Mouse (Mus musculus): ENCODE measurements at regions not wholly inside any gene's neighbourhood (a gene's known extent, or its start where the extent isn't known, plus 50 kb on each side); places are given as distances from the start of the nearest gene placed in this dataset.
"Not testable (repeated sequence)": the region's sequence is repeated elsewhere in the genome, so short reads cannot be mapped to it uniquely, and the experiment has no call there.

- Histone ChIP-seq H3K27ac (ENCODE audit: insufficient read depth, low read length) (no peak overlapping the region), H3K4me1 (ENCODE audit: control insufficient read depth, insufficient read depth, low read length) (no peaks in the 10 kb centered on the region), H3K27me3 (ENCODE audit: control insufficient read depth, insufficient read depth, low read length) (no peaks in the 10 kb centered on the region), H3K4me3 (replicated peaks; ENCODE audit: insufficient read depth, low read depth, low read length) (no peak overlapping the region)
- WGBS: 58% methylated on average over 4 of the region's 4 CpGs
- no peak for TF ChIP-seq CTCF (IDR thresholded peaks at IDR 0.05; ENCODE audit: borderline replicate concordance, insufficient read depth, low read depth, low read length)
- TF ChIP-seq POLR2A (IDR thresholded peaks at IDR 0.05; ENCODE audit: borderline replicate concordance, insufficient read depth, low read length): no peak
- DNase-seq: peak in 1 of 2 experiments; percentile 13
Observed at GRCm38 (mm10) chr2:10658317-10658716, 288.0 kb downstream of the Sfmbt2 start.

- H3K4me1 ChIP-seq (ENCODE audit: control insufficient read depth, insufficient read depth, low read length); H3K4me3 ChIP-seq (replicated peaks; ENCODE audit: insufficient read depth, low read depth, low read length); DNase-seq; H3K27me3 ChIP-seq (ENCODE audit: control insufficient read depth, insufficient read depth, low read length); H3K27ac ChIP-seq (ENCODE audit: insufficient read depth, low read length): not testable (repeated sequence)
- WGBS: 42% methylated on average over 1 of the region's 1 CpGs
Observed at GRCm38 (mm10) chr2:10667915-10668314, 297.6 kb downstream of the Sfmbt2 start.

GRCm38 (mm10) chr2:10670423-10671298, 300.4 kb downstream of the Sfmbt2 start:
- Histone ChIP-seq H3K27ac (ENCODE audit: insufficient read depth, low read length) (no peak overlapping the region), H3K4me1 (ENCODE audit: control insufficient read depth, insufficient read depth, low read length) (no peaks in the 10 kb centered on the region), H3K4me3 (replicated peaks; ENCODE audit: insufficient read depth, low read depth, low read length) (no peak overlapping the region), H3K27me3 (ENCODE audit: control insufficient read depth, insufficient read depth, low read length) (no peaks in the 10 kb centered on the region)
- 11% methylated on average over 7 of the region's 7 CpGs for WGBS
- TF ChIP-seq CTCF (IDR thresholded peaks at IDR 0.05; ENCODE audit: borderline replicate concordance, insufficient read depth, low read depth, low read length) (no peak), POLR2A (IDR thresholded peaks at IDR 0.05; ENCODE audit: borderline replicate concordance, insufficient read depth, low read length) (no peak)
- DNase-seq: no peak

DNA sequence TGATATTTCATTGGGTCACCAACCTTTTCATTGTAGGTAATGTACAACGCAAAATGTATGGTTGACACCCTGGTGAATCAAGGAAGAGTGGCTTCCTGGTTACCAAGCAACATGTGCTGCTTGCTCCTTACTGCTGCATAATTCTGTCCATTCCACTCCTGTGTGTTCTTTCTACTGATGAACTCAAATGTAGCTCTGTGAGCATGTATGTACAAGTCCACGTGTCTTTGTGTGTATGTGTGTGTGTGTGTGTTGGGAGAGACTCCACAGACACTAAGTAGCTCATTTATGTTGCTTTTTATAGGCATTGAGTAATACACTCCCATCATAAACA, 301.0 kb downstream of the Sfmbt2 start:
- H3K27ac ChIP-seq (ENCODE audit: insufficient read depth, low read length): no peak overlapping the region
- TF ChIP-seq POLR2A (IDR thresholded peaks at IDR 0.05; ENCODE audit: borderline replicate concordance, insufficient read depth, low read length) (no peak), CTCF (IDR thresholded peaks at IDR 0.05; ENCODE audit: borderline replicate concordance, insufficient read depth, low read depth, low read length) (no peak)
- no peaks in the 10 kb centered on the region for H3K4me1 ChIP-seq (ENCODE audit: control insufficient read depth, insufficient read depth, low read length)
- no peak for DNase-seq
- H3K4me3 ChIP-seq (replicated peaks; ENCODE audit: insufficient read depth, low read depth, low read length): no peak overlapping the region
- H3K27me3 ChIP-seq (ENCODE audit: control insufficient read depth, insufficient read depth, low read length): no peaks in the 10 kb centered on the region
- 28% methylated on average over 2 of the region's 2 CpGs for WGBS

- no peaks in the 10 kb centered on the region for H3K4me1 ChIP-seq (ENCODE audit: control insufficient read depth, insufficient read depth, low read length)
- WGBS: 95% methylated on average over 4 of the region's 4 CpGs
- H3K27me3 ChIP-seq (ENCODE audit: control insufficient read depth, insufficient read depth, low read length): no peaks in the 10 kb centered on the region
- no peak overlapping the region for H3K4me3 ChIP-seq (replicated peaks; ENCODE audit: insufficient read depth, low read depth, low read length)
- TF ChIP-seq CTCF (IDR thresholded peaks at IDR 0.05; ENCODE audit: borderline replicate concordance, insufficient read depth, low read depth, low read length) (no peak), POLR2A (IDR thresholded peaks at IDR 0.05; ENCODE audit: borderline replicate concordance, insufficient read depth, low read length) (no peak)
- no peak for DNase-seq
- H3K27ac ChIP-seq (ENCODE audit: insufficient read depth, low read length): no peak overlapping the region
Observed at GRCm38 (mm10) chr2:10672196-10672595, 301.9 kb downstream of the Sfmbt2 start.

GRCm38 (mm10) chr2:10674738-10675349, 304.5 kb downstream of the Sfmbt2 start:
- H3K4me1 ChIP-seq (ENCODE audit: control insufficient read depth, insufficient read depth, low read length): no peaks in the 10 kb centered on the region
- H3K27me3 ChIP-seq (ENCODE audit: control insufficient read depth, insufficient read depth, low read length): no peaks in the 10 kb centered on the region
- no peak for TF ChIP-seq CTCF (IDR thresholded peaks at IDR 0.05; ENCODE audit: borderline replicate concordance, insufficient read depth, low read depth, low read length)
- TF ChIP-seq POLR2A (IDR thresholded peaks at IDR 0.05; ENCODE audit: borderline replicate concordance, insufficient read depth, low read length): no peak
- no peak for DNase-seq
- H3K4me3 ChIP-seq (replicated peaks; ENCODE audit: insufficient read depth, low read depth, low read length): no peak overlapping the region
- H3K27ac ChIP-seq (ENCODE audit: insufficient read depth, low read length): no peak overlapping the region
- 43% methylated on average over 6 of the region's 6 CpGs for WGBS

DNA sequence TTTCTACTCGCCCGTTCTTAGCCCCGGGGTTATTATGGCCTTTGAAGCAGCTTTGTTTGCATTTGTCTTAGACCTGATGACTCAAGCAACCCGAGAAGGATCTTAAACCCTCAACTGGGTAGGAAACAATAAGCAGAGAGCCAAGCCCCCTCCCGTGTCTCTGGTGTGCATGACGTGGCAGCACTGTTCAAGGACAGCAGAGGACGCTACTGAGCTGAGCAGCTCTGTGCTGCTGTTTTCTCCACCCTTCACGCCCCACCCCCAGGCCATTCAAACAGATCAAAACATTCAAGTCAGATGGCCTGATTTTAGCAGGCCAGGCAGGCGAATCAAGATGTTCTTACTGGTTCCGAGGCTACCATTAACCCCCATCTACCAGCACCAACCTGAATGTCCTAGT, 331.1 kb downstream of the Sfmbt2 start:
- Histone ChIP-seq H3K4me3 (replicated peaks; ENCODE audit: insufficient read depth, low read depth, low read length) (no peak overlapping the region), H3K4me1 (ENCODE audit: control insufficient read depth, insufficient read depth, low read length) (no peaks in the 10 kb centered on the region), H3K27ac (ENCODE audit: insufficient read depth, low read length) (no peak overlapping the region), H3K27me3 (ENCODE audit: control insufficient read depth, insufficient read depth, low read length) (no peaks in the 10 kb centered on the region)
- WGBS: 57% methylated on average over 10 of the region's 10 CpGs
- TF ChIP-seq POLR2A (IDR thresholded peaks at IDR 0.05; ENCODE audit: borderline replicate concordance, insufficient read depth, low read length) (no peak), CTCF (IDR thresholded peaks at IDR 0.05; ENCODE audit: borderline replicate concordance, insufficient read depth, low read depth, low read length) (no peak)
- peak; percentile 6 to 9 for DNase-seq

GRCm38 (mm10) chr2:10718366-10718765, 348.1 kb downstream of the Sfmbt2 start:
- no peaks in the 10 kb centered on the region for H3K27me3 ChIP-seq (ENCODE audit: control insufficient read depth, insufficient read depth, low read length)
- TF ChIP-seq POLR2A (IDR thresholded peaks at IDR 0.05; ENCODE audit: borderline replicate concordance, insufficient read depth, low read length) (no peak), CTCF (IDR thresholded peaks at IDR 0.05; ENCODE audit: borderline replicate concordance, insufficient read depth, low read depth, low read length) (no peak)
- H3K4me1 ChIP-seq (ENCODE audit: control insufficient read depth, insufficient read depth, low read length): no peaks in the 10 kb centered on the region
- H3K27ac ChIP-seq (ENCODE audit: insufficient read depth, low read length): no peak overlapping the region
- no peak overlapping the region for H3K4me3 ChIP-seq (replicated peaks; ENCODE audit: insufficient read depth, low read depth, low read length)
- 86% methylated on average over 5 of the region's 5 CpGs for WGBS
- no peak for DNase-seq

DNA sequence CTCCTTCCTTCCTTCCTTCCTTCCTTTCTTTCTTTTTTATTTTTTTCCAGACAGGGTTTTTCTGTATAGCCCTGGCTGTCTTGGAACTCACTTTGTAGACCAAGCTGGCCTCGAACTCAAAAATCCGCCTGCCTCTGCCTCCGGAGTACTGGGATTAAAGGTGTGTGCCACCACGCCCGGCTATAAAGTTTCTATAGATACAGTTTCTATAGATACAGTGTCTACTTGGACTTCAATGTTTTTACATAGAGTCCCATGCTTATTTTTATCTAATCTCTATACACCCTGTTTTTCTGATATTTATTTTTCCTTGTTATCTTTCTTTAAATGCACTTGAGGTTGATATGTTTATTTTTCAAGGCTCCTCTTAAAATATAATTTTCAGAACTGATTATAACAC, 364.0 kb downstream of the Sfmbt2 start:
- not testable (repeated sequence) for H3K4me1 ChIP-seq (ENCODE audit: control insufficient read depth, insufficient read depth, low read length); H3K27me3 ChIP-seq (ENCODE audit: control insufficient read depth, insufficient read depth, low read length); H3K4me3 ChIP-seq (replicated peaks; ENCODE audit: insufficient read depth, low read depth, low read length); H3K27ac ChIP-seq (ENCODE audit: insufficient read depth, low read length); DNase-seq
- 94% methylated on average over 5 of the region's 5 CpGs for WGBS
